Mouse (Mus musculus): ENCODE measurements around the gene Gm26558.

The Gm26558 gene

DNA sequence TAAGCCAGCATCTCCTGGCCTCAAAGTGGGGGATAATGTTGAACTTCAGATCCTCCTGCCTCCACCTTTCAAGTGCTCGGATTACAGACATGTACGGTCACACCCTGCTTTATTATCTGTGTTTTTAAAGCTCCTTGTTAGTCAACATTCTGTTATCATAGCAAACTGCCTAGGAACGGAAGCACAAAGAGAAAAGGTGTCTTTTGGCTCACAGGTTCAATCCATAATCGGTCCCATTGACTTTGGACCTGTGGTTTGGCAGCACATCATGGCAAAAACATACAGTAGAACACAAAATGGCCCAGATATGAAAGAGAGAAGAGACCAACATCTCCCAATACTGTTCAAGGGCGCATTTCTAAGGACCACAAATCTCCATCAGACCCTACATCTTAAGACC, 13.6 kb downstream of the Gm26558 start:
- no peak for DNase-seq (ENCODE audit: low spot score)

DNA sequence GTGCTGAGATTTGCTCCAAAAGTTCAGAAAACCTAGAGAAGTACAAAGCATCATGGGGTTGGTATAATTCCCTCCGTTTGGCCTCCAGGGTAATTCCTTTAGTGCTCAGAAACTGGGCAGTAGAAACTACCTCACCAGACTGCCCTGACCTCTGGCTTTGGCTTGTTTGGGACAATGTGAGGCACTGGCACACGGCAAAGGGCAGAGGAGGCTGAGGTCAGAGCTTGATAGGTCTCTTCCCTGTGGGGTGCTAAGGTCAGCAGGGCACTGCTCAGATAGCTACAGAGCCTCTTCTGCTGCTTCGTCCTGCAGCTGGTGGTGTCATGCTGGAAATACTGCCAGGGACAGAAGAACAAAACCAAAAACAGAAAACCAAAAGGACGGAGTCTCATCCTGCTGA, 14.2 kb downstream of the Gm26558 start:
- DNase-seq (ENCODE audit: low spot score) = no peak

DNA sequence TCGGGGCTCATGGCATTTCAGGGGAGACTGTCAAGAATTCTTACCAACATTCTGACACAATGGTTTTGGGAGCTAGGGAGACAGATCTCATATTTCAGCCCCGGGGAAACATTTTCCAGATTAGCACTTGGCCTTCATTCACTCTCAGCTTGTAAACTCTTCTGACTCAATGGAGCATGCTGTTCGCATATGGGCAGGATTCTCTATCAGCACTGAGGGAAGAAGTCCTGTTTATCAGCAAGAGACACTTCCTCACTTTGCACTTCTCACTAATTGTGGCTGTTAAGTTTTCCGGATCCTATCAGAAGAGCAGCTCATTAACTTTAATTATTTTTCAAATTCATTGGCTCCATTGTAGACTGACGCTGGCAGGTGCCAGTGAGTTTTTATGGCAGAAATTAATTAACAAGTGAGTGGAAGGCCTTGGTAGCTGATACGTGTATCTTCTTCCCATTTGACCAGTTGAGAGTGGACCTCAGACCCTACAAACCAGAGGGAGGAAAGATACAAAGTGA, 16.6 kb downstream of the Gm26558 start:
- DNase-seq (ENCODE audit: low spot score) = no peak

DNA sequence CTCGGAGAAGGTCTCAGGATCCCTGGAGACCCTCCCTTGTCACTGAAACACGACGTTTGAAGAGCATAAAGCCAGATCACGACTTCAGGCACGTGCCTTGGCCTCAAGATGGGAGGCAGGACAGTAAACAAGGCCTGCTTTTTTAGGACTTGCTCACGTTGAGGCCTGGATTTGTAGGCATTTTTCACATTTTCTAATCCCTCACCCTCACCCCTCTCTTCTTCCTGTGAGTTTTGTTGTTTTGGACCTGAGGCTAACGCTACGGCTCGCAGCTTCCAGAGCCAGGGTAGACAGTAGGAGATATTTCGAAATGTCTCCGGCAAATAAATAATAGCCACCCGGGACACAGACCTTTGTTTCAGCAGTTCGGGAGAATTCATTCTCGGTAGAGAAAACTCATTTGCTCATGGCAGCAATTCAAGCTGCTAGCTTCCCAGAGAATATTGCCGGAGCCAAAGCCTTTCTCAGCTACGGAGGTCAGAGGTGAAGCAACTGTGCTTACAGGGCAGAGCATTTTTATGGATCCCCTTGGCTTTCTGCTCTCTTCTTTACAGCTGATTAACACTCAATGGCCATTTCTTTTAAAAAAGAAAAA, 18.8 kb downstream of the Gm26558 start:
- DNase-seq (ENCODE audit: low spot score) = no peak

DNA sequence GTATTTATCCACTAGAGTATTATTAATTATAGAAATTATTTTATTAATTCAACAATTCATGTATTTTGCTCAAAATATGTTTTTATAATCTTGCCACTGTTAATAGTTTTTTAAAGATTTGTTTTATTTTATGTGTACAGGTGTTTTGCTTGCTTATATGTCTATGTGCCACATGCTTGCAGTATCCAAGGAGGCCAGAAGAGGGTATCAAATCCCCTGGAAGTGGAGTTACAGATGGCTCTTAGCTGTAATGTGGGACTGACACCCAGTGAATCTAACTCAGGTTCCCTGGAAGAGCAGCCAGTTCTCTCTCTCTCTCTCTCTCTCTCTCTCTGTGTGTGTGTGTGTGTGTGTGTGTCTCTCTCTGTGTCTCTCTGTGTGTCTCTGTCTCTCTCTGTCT, 20.9 kb downstream of the Gm26558 start:
- DNase-seq (ENCODE audit: low spot score) = no peak

DNA sequence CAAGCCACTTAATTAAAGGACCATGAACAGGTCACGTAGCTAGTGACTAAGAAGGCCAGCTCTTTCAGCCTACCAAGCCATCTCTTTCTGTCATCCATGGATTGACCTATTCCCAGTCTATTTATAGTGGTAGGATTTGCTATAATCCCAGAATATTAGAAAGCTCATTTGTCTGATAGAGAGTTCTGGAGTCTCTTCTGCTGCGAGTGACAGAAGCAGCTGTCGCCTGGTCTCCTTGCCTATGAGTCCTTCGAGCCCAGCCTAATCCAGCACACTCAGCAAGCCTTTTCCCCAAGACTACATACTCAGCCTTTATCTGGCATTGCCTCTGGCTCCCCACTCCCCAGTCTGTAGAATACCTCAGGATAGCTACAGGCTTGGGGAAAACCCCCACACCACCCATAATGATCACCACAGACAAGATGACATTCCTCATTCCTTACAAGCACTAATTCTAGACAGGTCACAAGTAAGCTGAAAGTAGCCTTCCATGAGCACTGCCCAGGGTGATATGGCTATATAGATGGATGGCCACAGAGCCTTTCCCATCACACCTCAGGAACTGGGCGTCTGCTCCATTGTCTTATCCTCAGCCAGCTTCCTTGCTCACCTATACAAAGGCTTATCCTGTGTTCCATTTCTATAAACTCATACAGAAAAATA, 27.7 kb downstream of the Gm26558 start:
- no peak for DNase-seq (ENCODE audit: low spot score)

DNA sequence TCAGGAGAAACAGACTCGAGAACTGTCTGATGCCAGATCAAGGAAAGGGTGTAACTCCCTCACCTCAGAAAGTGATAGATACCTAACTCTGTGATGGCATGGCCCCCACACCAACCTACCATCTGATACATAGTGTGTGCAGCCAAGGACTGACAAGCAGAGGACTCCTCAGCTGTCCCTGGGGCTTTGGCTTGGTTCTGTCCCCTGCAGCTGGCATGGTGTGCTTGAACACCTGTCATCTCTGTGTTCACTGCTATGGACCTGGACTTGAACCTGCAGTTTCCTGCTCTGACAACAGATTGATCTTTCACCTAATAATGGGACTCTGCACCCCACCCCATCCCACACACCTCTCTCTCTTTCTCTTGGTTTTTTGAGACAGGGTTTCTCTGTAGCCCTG, 29.5 kb downstream of the Gm26558 start:
- no peak for DNase-seq (ENCODE audit: low spot score)

DNA sequence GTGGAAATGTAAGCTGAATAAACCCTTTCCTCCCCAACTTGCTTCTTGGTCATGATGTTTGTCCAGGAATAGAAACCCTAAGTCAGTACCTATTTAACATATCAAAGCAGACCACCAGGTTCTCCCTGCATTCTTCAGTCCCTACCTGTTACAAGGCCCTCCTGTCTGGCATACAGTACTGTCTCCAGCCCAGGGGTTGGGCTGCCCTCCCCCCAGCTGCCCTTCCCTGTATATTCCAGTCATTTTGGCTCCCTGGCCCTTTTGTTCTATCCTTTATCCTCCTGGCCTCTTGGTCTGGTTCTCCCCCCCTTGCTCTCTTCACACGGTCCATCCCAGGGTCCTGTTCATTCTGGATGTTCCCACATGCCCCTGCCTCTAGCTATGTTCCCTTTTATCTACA, 30.6 kb downstream of the Gm26558 start:
- DNase-seq (ENCODE audit: low spot score) = no peak

DNA sequence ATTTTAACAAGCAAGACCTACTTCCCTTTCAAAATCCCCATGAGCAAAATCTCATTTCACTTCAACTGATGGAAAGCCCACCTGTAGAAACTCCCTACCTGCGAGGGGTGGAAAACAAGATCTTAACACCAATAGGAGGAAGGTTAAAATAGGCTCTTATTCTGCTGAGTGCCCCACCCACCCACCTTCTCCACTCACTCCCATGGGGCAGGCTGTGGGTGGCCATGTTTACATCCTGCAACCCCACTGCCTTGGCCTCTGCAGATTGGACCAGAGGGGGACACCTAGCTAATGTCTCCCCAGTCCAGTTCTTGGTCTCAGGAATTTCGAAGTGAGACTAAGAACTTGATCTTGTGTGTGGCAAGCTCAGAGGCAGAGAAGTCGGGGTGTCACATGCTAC, 32.0 kb downstream of the Gm26558 start:
- DNase-seq (ENCODE audit: low spot score) = no peak

DNA sequence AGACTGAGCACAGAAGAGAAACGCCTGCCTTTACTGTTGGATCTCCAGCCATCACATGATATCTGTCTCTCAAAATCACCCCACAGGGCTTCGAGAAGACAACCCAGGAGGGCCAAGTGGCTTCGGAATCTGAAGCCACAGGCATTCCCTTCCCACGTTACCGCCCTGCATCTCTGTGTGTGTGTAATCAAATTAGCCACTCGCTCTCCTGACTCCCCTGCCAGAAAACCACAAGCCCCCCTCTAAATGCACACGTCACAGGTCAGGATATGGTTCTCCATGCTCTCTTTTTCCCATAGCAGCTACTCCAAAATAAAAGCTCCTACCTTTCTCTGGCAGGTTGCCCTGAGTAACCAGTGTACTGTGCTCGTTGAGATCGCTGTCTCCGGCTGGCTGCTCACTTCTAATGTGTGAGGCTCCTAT, 32.6 kb downstream of the Gm26558 start:
- peak; percentile 8 for DNase-seq (ENCODE audit: low spot score)

DNA sequence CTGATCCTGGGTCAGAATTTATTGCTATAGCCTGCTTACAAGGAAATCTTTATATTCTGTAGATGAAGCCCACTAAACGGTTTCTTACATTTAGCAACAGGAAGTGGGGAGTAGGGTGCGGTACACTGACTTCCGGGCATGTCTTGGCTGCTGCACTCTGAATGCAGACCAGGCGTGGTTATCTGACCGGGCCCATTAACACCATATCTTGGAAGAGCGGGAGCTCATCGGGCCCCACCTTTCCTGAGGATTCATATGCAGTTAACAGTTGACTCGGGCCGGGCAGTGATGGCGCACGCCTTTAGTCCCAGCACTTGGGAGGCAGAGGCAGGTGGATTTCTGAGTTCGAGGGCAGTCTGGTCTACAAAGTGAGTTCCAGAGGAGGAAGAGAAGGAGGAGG, 33.5 kb downstream of the Gm26558 start:
- no peak for DNase-seq (ENCODE audit: low spot score)

DNA sequence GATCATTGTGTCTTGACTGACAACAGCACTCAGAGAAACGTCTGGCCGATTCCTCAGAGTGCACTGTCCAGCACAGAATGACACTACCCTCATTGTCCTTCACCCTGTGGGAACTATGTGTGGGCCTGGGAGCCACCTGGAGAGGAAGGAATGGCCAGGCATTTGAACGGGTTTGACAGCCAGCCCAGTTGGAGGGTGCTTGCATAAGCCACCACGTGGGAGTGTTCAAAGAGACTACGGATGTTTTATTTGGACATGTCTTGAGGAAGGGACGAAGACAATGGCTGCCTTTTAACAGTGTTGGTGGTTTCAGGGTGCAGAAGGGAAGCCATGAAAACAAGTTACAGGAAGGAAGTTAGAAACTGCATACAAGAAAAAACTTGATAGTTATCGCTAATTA, 36.1 kb downstream of the Gm26558 start:
- DNase-seq (ENCODE audit: low spot score) = no peak

DNA sequence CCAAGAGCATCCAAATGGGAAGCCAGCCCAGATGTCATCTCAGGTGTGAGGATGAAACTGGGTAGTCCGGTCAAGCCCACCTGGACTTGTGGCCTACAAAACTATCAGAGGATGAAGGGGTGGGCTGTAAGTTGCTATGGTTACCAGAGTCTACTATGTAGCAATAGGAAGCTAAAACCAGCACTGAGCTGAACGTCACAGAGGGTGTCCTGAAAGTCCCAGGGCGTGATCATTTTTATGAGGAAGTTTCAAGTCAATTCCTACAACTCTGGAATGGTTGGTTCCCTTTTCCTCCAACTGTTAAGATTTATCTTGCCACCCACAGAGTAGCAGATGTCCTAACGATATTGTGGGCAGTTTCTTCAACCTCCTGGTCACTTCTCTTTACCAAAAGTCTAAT, 39.7 kb downstream of the Gm26558 start:
- DNase-seq (ENCODE audit: low spot score) = no peak

DNA sequence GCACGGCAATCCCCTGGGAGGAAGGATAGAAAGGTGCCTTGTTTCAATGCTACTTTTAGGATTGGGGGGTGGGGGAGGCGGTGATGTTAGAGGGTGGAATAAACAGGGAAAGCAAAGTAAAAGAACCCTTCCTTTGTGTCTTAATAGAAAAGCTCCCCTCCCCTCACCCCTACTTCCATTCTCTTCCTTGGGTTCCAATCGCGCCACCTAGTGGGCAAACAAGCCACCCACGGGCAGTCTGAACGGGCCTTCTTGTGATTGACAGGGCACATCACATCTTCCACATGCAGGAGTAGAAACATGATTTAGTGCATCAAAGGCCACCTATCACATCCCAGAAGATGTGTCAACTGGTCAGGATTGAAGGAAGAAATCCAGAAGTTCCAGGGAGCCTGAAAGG, 41.7 kb downstream of the Gm26558 start:
- DNase-seq (ENCODE audit: low spot score) = no peak

DNA sequence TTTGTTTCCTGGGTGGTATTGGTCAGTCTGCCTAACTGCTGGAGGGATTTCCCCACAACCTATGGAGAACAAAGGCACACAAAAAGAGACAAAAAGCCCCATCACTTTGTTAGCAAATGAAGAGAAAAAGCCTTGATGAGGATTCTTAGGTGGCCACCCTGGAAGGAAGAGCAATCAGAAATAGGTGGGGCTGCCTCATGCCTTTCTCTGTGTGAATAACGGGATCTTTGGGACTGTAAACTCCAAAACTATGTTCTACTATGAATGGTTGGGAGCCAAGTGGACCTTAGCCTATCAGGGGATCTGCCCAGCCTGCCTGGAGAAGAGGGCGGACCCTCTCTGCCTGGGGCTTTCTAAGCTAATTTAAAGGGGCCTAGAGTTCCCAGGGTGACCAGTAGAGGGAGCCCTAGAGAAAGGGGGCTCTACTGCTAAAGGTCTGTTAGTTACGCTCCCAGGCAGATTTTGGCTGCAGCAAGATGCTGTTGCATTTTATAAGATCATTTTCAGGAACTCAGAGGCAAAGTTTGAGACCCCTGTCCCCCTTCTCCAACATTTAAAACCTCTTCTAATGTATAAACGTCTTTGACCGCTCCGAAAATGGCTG, 42.6 kb downstream of the Gm26558 start:
- no peak for DNase-seq (ENCODE audit: low spot score)

DNA sequence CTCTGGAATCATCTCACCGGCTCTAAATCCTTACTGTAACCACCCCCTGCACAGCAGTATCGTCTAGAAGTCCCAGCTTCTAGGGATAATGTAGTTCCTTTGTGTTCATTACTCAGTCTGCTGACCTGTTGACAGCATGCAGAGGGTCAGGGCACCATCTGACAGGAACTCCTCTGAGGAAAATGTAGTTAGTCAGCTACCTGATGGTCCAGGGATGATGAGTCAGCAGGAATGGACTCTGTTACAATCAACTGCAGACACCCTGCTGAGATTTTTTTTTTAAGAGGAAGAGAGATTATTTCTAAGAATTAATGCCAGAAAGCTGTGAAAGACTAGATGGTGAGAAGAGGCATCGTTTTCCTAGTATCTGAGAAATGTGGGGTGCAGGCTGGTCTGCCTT, 45.3 kb downstream of the Gm26558 start:
- DNase-seq (ENCODE audit: low spot score) = no peak

DNA sequence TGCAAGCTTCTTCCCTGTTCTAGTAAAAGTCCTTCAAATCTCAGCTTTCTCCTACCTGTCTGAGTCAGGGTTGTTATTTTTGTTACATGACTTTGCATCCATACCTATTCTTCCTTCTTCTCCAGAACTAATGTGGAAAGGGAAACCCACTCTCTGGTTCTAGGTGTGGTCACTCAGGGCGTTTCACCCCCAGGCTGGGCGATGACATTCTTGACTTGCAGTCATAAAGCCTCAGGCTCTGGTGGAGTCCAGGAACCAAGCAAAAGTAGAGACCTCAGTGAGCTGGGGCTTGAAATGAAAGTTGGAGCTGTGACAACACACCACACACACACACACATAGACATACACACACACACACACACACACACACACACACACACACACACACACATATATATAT, 45.8 kb downstream of the Gm26558 start:
- DNase-seq (ENCODE audit: low spot score) = no peak

DNA sequence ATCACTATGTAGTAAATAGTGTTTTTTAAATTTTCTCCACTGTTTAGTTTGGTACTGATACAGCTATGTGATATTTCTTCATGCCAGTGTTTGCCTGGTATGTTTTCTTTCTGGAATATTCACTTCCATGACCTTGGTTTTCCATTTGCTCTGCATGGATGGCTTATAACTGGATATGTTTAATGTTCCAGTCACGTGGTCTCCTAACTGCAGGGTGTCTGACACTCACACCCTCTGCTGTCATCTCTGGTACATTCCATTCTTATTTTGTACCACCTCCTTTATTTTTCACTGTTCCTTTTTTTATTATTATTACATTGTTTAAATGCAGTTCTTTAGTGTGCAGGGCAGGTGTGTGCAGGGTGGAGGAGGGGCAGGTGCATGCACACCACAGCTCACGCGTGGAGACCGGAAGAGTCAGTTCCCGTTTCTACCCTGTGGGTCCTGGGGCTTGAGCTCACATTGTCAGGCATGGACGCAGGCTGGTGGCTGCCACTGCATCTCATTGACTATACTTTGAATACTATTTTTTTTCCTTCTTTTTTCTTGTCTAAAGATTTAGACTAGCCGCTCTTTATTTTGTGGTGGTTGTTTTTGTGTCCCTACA, 47.1 kb downstream of the Gm26558 start:
- no peak for DNase-seq (ENCODE audit: low spot score)
